Mouse (Mus musculus): ENCODE data around the gene Exo1. TPM values are rescaled to one million over a fixed set of nuclear protein-coding genes. Genes with fewer than 3 reads are reported as not detected.

The Exo1 gene
- polyA plus RNA-seq, 3 experiments from 2014 or later = 2.4 to 24.1 (median 2.8) TPM

GRCm38 (mm10) chr1:175961786-175962185, 81.4 kb downstream of the Exo1 start:
- no peak for ATAC-seq

Other genes starting within 250 kb of the Exo1 start
- not detected for gene Opn3, start 187.8 kb upstream of the Exo1 start, polyA plus RNA-seq (2017; shearing (Covaris generic))
- 1 to 10 TPM in 2 of 3 experiments, under 1 TPM in 1; 0.21 to 1.1 (median 1.1) TPM for gene Chml, start 187.7 kb upstream of the Exo1 start, polyA plus RNA-seq (2017; shearing (Covaris generic))
- not detected for gene Wdr64, start 182.0 kb upstream of the Exo1 start, polyA plus RNA-seq (2017; shearing (Covaris generic))
- not detected for gene Gm38100, start 39.7 kb downstream of the Exo1 start, polyA plus RNA-seq (2017; shearing (Covaris generic))
- 1 to 10 TPM in 1 of 3 experiments, under 1 TPM in 2; 0.63 to 2.5 (median 0.72) TPM for gene Rbm8a2, start 98.5 kb downstream of the Exo1 start, polyA plus RNA-seq (2017; shearing (Covaris generic))